Mouse (Mus musculus): ENCODE data around the gene Dqx1. TPM values are rescaled to one million over a fixed set of nuclear protein-coding genes. Genes with fewer than 3 reads are reported as not detected.

Dqx1 gene
- polyA plus RNA-seq, 1 experiment from 2014 or later, result 24.8 TPM

DNA sequence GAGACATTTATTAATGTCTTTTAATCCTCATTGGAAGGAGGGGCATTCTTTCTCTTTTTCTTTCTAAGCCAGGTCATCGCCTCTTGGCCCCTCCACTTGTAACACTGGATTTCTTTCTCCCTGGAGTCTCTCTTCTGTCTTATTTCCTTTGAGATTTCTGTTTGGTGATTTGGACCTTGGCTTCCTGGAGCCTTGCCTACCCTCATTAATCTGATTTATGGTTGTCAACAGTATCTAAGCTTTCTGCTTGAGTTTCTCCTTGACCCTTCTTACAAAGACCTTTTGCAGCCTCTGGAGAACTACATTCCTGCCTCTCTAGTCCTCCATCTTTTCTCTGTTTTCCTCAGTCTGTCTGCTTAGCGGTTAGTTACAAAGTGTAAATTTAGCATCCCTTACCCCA, 40.8 kb downstream of the Dqx1 start:
- TF ChIP-seq CTCF (IDR thresholded peaks at IDR 0.05; ENCODE audit: low read depth), result no peak
- no peak overlapping the region for H3K9ac ChIP-seq (ENCODE audit: low read depth, low read length)
- WGBS, result 51% methylated on average over 2 of the region's 2 CpGs
- no peaks in the 10 kb centered on the region for H3K36me3 ChIP-seq (ENCODE audit: control insufficient read depth, insufficient read depth)
- peaks cover 6% of the 10 kb centered on the region for H3K4me1 ChIP-seq (replicated peaks; ENCODE audit: control insufficient read depth, insufficient read depth, low read length)
- no peak overlapping the region for H3K4me3 ChIP-seq (ENCODE audit: low read depth, low read length)
- no peaks in the 10 kb centered on the region for H3K27me3 ChIP-seq (replicated peaks; ENCODE audit: control insufficient read depth, insufficient read depth, low read length)
- H3K4me2 ChIP-seq (replicated peaks; ENCODE audit: low read depth), result no peak overlapping the region
- H3K27ac ChIP-seq (ENCODE audit: low read depth, low read length), result no peak overlapping the region
- no peaks in the 10 kb centered on the region for H3K9me3 ChIP-seq (ENCODE audit: control insufficient read depth)
- no peak for ATAC-seq

GRCm38 (mm10) chr6:83101316-83101687, 43.7 kb downstream of the Dqx1 start, which contains the start of the genes Ccdc142 and Gm42688:
Ccdc142 (plus strand) TSS chr6:83101601.
Gm42688 (plus strand) TSS chr6:83101617.
- H3K36me3 ChIP-seq (ENCODE audit: control insufficient read depth, insufficient read depth), result peaks cover 6% of the 10 kb centered on the region; the same call in 1 of the 2 replicates
- no peaks in the 10 kb centered on the region for H3K9me3 ChIP-seq (ENCODE audit: control insufficient read depth)
- TF ChIP-seq CTCF (IDR thresholded peaks at IDR 0.05; ENCODE audit: low read depth), result peak; percentile 80
- under 1% methylated on average over 25 of the region's 25 CpGs for WGBS
- peak; percentile 81 for ATAC-seq
- H3K27ac ChIP-seq (ENCODE audit: low read depth, low read length), result peak within 1 kb of the TSS; percentile 81
- peak within 1 kb of the TSS; percentile 69 for H3K9ac ChIP-seq (ENCODE audit: low read depth, low read length)
- H3K4me1 ChIP-seq (replicated peaks; ENCODE audit: control insufficient read depth, insufficient read depth, low read length), result peaks cover 6% of the 10 kb centered on the region
- peak within 1 kb of the TSS; percentile 76 for H3K4me3 ChIP-seq (ENCODE audit: low read depth, low read length)
- peak within 1 kb of the TSS; percentile 99 for H3K4me2 ChIP-seq (replicated peaks; ENCODE audit: low read depth)
- no peaks in the 10 kb centered on the region for H3K27me3 ChIP-seq (replicated peaks; ENCODE audit: control insufficient read depth, insufficient read depth, low read length)

GRCm38 (mm10) chr6:83101688-83102556, 44.3 kb downstream of the Dqx1 start:
- WGBS, result under 1% methylated on average over 72 of the region's 74 CpGs

GRCm38 (mm10) chr6:83103130-83103650, 45.5 kb downstream of the Dqx1 start:
- Histone ChIP-seq H3K27ac (ENCODE audit: low read depth, low read length) (no peak overlapping the region), H3K4me1 (replicated peaks; ENCODE audit: control insufficient read depth, insufficient read depth, low read length) (peaks cover 9% of the 10 kb centered on the region), H3K4me2 (replicated peaks; ENCODE audit: low read depth) (peak overlapping the region; percentile 99), H3K9ac (ENCODE audit: low read depth, low read length) (no peak overlapping the region), H3K4me3 (ENCODE audit: low read depth, low read length) (0 out of 2 replicates have a peak overlapping the region, but pooled peaks have one; percentile 76), H3K27me3 (replicated peaks; ENCODE audit: control insufficient read depth, insufficient read depth, low read length) (no peaks in the 10 kb centered on the region), H3K36me3 (ENCODE audit: control insufficient read depth, insufficient read depth) (peaks cover 11% of the 10 kb centered on the region; the same call in 1 of the 2 replicates), H3K9me3 (ENCODE audit: control insufficient read depth) (no peaks in the 10 kb centered on the region)
- TF ChIP-seq CTCF (IDR thresholded peaks at IDR 0.05; ENCODE audit: low read depth), result peak; percentile 33
- ATAC-seq, result no peak
- 44% methylated on average over 11 of the region's 11 CpGs for WGBS

More at GRCm38 (mm10) chr6:83101688-83102556, 44.3 kb downstream of the Dqx1 start:
- TF ChIP-seq CTCF (IDR thresholded peaks at IDR 0.05; ENCODE audit: low read depth), result peak; percentile 79
- H3K27ac ChIP-seq (ENCODE audit: low read depth, low read length), result peak overlapping the region; percentile 81
- peak overlapping the region; percentile 76 for H3K4me3 ChIP-seq (ENCODE audit: low read depth, low read length)
- peak; percentile 81 for ATAC-seq
- no peaks in the 10 kb centered on the region for H3K27me3 ChIP-seq (replicated peaks; ENCODE audit: control insufficient read depth, insufficient read depth, low read length)
- H3K4me1 ChIP-seq (replicated peaks; ENCODE audit: control insufficient read depth, insufficient read depth, low read length), result peaks cover 6% of the 10 kb centered on the region
- peak overlapping the region; percentile 69 for H3K9ac ChIP-seq (ENCODE audit: low read depth, low read length)
- peak overlapping the region; percentile 99 for H3K4me2 ChIP-seq (replicated peaks; ENCODE audit: low read depth)
- H3K36me3 ChIP-seq (ENCODE audit: control insufficient read depth, insufficient read depth), result peaks cover 10% of the 10 kb centered on the region; the same call in 1 of the 2 replicates
- no peaks in the 10 kb centered on the region for H3K9me3 ChIP-seq (ENCODE audit: control insufficient read depth)

DNA sequence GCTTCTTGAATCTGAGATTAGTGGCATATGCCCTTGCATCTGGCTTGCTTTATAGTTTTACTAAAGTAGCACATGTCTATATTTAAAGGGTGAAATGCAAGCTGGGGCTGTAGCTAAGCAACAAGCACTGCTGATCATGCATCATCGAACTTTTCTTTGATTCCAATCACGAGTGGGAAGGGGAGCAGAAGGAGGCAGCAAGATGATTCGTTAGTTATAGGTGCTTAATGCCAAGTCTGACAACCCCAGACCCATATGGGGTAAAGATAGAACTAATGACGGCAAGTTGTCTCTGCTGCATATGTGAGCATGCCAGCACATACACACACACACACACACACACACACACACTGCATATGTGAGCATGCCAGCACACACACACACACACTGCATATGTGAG, 46.5 kb downstream of the Dqx1 start:
- no peak overlapping the region for H3K27ac ChIP-seq (ENCODE audit: low read depth, low read length)
- peaks cover 9% of the 10 kb centered on the region for H3K4me1 ChIP-seq (replicated peaks; ENCODE audit: control insufficient read depth, insufficient read depth, low read length)
- ATAC-seq, result no peak
- TF ChIP-seq CTCF (IDR thresholded peaks at IDR 0.05; ENCODE audit: low read depth), result no peak
- no peaks in the 10 kb centered on the region for H3K27me3 ChIP-seq (replicated peaks; ENCODE audit: control insufficient read depth, insufficient read depth, low read length)
- H3K4me3 ChIP-seq (ENCODE audit: low read depth, low read length), result no peak overlapping the region
- H3K9me3 ChIP-seq (ENCODE audit: control insufficient read depth), result no peaks in the 10 kb centered on the region
- H3K4me2 ChIP-seq (replicated peaks; ENCODE audit: low read depth), result no peak overlapping the region
- H3K36me3 ChIP-seq (ENCODE audit: control insufficient read depth, insufficient read depth), result peaks cover 11% of the 10 kb centered on the region; the same call in 1 of the 2 replicates
- WGBS, result 82% methylated on average over 4 of the region's 4 CpGs
- no peak overlapping the region for H3K9ac ChIP-seq (ENCODE audit: low read depth, low read length)

All from intestine, postnatal 0 days (tissue).